Mouse (Mus musculus) heart, adult 2 months (tissue): Measurements from ENCODE around the gene Ryr1.

Experiments used
- CTCF ChIP-seq: fragments of 200-600 bp; IDR thresholded peaks from 2 replicates; pipeline ENCODE4 v1.8.1; 2022; ENCODE audit warnings: antibody characterized with exemption, mild to moderate bottlenecking, moderate library complexity
- EP300 ChIP-seq: fragments of 200-500 bp; IDR thresholded peaks from 2 replicates; pipeline ENCODE4 v1.6.1; 2011; ENCODE audit warnings: low read depth, low read length, control low read depth; ENCODE audit not compliant: insufficient read depth
- POLR2A ChIP-seq: fragments of 200-500 bp; IDR thresholded peaks from 2 replicates; pipeline ENCODE4 v1.6.1; 2011; ENCODE audit warnings: mild to moderate bottlenecking, low read depth, low read length, control low read depth; ENCODE audit not compliant: insufficient read depth

DNA sequence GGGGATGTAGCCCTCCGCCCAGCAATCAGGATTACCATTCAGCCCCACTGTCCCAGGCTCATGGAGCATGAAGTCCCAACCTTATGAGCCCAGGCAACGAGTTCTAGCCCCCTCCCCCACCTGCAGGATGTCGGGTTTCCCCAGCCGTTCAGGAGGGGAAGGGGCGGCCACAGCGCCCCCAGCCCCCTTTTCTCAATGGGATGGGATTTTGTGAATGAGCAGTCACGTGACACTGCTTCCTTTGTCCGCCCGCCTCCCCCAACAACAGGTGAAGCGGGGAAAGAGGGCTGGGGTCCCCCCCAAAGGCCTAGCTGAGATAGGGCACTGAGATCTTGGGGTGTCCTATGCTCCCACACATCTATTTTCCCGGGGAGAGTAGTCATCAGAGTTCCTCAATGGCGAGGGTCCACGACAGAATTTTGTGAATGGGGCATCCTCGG is 43.8 kb upstream of the Ryr1 start:
- TF ChIP-seq CTCF = no peak
- no peak for TF ChIP-seq POLR2A
- no peak for TF ChIP-seq EP300
